Comparison of ENCODE assay signal across 10 mouse cellular contexts in genomic region chr4:88543649-88544234, GRCm38 (mm10). TPM values are rescaled to one million over a fixed set of nuclear protein-coding genes. Genes with fewer than 3 reads are reported as not detected.
DNase-seq lines count a peak whose midpoint lies in the region; ATAC-seq and TF ChIP-seq lines count a peak whose summit lies in the region.
"Had no signal": no experiment of that assay in that cellular context is flagged by ENCODE, and none has a peak within 500 bp of the region (broad histone marks: within the 10 kb centered on the region; RNA-seq: fewer than 3 reads in every experiment).

No protein-coding gene starts in this region.

- no peaks in the 10 kb centered on the region for H3K27me3 ChIP-seq in kidney, adult 2 months (replicated peaks; ENCODE audit: control insufficient read depth, insufficient read depth, low read length)
- H3K27me3 ChIP-seq in hindbrain, embryonic 12.5 days, result no peaks in the 10 kb centered on the region

- peak; percentile 74 for DNase-seq in kidney, adult 2 months
- no peak for DNase-seq in kidney, postnatal 25 days
- DNase-seq in CD8-positive naive resting alpha-beta T cell, adult 2 months (ENCODE audit: low read depth in 2 of 2, low spot score in 2 of 2), result peak; percentile 3 to 44
- peak; percentile 80 for DNase-seq in brain, adult 2 months (ENCODE audit: low read depth, low spot score)
- DNase-seq in lung, postnatal 36 days, result peak; percentile 76
- DNase-seq in spleen, postnatal 10 days (ENCODE audit: low spot score in 2 of 2), result no peak
- DNase-seq in frontal cortex, postnatal 10 days (ENCODE audit: low spot score in 2 of 2), result no peak

- no peak for TF ChIP-seq POLR2A in kidney, adult 2 months (IDR thresholded peaks at IDR 0.05; ENCODE audit: low read depth, low read length)

- no peak overlapping the region for H3K27ac ChIP-seq in kidney, adult 2 months (ENCODE audit: insufficient read depth, low read depth, low read length)
- no peak overlapping the region for H3K27ac ChIP-seq in hindbrain, embryonic 12.5 days

- 53% methylated on average over 2 of the region's 2 CpGs for WGBS in kidney, adult 2 months
- WGBS in hindbrain, embryonic 12.5 days, result 48% methylated on average over 2 of the region's 2 CpGs

- no peak overlapping the region for H3K4me3 ChIP-seq in kidney, adult 2 months (ENCODE audit: insufficient read depth, low read depth, low read length)
- no peak overlapping the region for H3K4me3 ChIP-seq in hindbrain, embryonic 12.5 days

- no peak overlapping the region for H3K9ac ChIP-seq in hindbrain, embryonic 12.5 days

- H3K4me2 ChIP-seq in hindbrain, embryonic 12.5 days (replicated peaks), result no peak overlapping the region

- no peaks in the 10 kb centered on the region for H3K4me1 ChIP-seq in kidney, adult 2 months (ENCODE audit: control insufficient read depth, insufficient read depth, low read length)
- H3K4me1 ChIP-seq in hindbrain, embryonic 12.5 days, result no peaks in the 10 kb centered on the region

- no peaks in the 10 kb centered on the region for H3K36me3 ChIP-seq in kidney, adult 2 months (ENCODE audit: control insufficient read depth, insufficient read depth, low read length)
- no peaks in the 10 kb centered on the region for H3K36me3 ChIP-seq in hindbrain, embryonic 12.5 days

- TF ChIP-seq CTCF in kidney, adult 2 months (conservative IDR thresholded peaks at IDR 0.05; ENCODE audit: insufficient read depth, insufficient read length, low read depth, low read length), result peak; percentile 43

- peak; percentile 72 for ATAC-seq in hindbrain, embryonic 12.5 days (ENCODE audit: low FRiP score)

- no peaks in the 10 kb centered on the region for H3K9me3 ChIP-seq in hindbrain, embryonic 12.5 days (replicated peaks)

RNA-seq across cellular contexts. Expression of gene Ifna15, which starts 14.3 kb away (rescaled TPM):
- not detected in 2 replicates for polyA plus RNA-seq in kidney, adult 2 months (2012; rRNA removed)
- polyA plus RNA-seq in hindbrain, embryonic 12.5 days (2016; fragmentation: Nextera tagmentation; extraction: Ambion mirVana), result not detected in 2 replicates
- polyA plus RNA-seq: heart, embryonic 14.5 days; stomach, embryonic 14.5 days had no signal

RNA-seq across cellular contexts. Expression of gene Ifnb1, which starts 21.2 kb away (rescaled TPM):
- polyA plus RNA-seq in kidney, adult 2 months (2012; rRNA removed), result not detected in 2 replicates
- polyA plus RNA-seq in hindbrain, embryonic 12.5 days (2016; fragmentation: Nextera tagmentation; extraction: Ambion mirVana), result not detected in 2 replicates
- polyA plus RNA-seq: heart, embryonic 14.5 days; stomach, embryonic 14.5 days had no signal

RNA-seq across cellular contexts. Expression of gene Ifna14, which starts 27.9 kb away (rescaled TPM):
- not detected in 2 replicates for polyA plus RNA-seq in kidney, adult 2 months (2012; rRNA removed)
- polyA plus RNA-seq in hindbrain, embryonic 12.5 days (2016; fragmentation: Nextera tagmentation; extraction: Ambion mirVana), result not detected in 2 replicates
- polyA plus RNA-seq: heart, embryonic 14.5 days; stomach, embryonic 14.5 days had no signal

RNA-seq across cellular contexts. Expression of gene Ifna9, which starts 48.4 kb away (rescaled TPM):
- polyA plus RNA-seq in kidney, adult 2 months (2012; rRNA removed), result not detected in 2 replicates
- not detected in 2 replicates for polyA plus RNA-seq in hindbrain, embryonic 12.5 days (2016; fragmentation: Nextera tagmentation; extraction: Ambion mirVana)
- polyA plus RNA-seq: heart, embryonic 14.5 days; stomach, embryonic 14.5 days had no signal

RNA-seq across cellular contexts. Expression of gene Ifna12, which starts 59.4 kb away (rescaled TPM):
- not detected in 2 replicates for polyA plus RNA-seq in kidney, adult 2 months (2012; rRNA removed)
- not detected in 2 replicates for polyA plus RNA-seq in hindbrain, embryonic 12.5 days (2016; fragmentation: Nextera tagmentation; extraction: Ambion mirVana)
- polyA plus RNA-seq: heart, embryonic 14.5 days; stomach, embryonic 14.5 days had no signal

Comparison
In these comparisons a context has a peak if more than half of its experiments do, and no peak if none do; other contexts are left out.
1. DNase-seq: peak in kidney, adult 2 months (single experiment), CD8-positive naive resting alpha-beta T cell, adult 2 months (2 of 2), brain, adult 2 months (single experiment) and lung, postnatal 36 days (single experiment); none in kidney, postnatal 25 days (0 of 2), spleen, postnatal 10 days (0 of 2) and frontal cortex, postnatal 10 days (0 of 2).